Mouse (Mus musculus) neural tube, embryonic 11.5 days (tissue): ENCODE data around the gene Sp6. TPM values are rescaled to one million over a fixed set of nuclear protein-coding genes. Genes with fewer than 3 reads are reported as not detected.
A peak's percentile ranks its signal among the peaks of the same experiment; 100 is the strongest.

Source experiments
- ATAC-seq: fragments of 200-750 bp; cut with Nextera tagmentation; 2 replicates; pipeline ENCODE4 v1.8.0; 2017; ENCODE audit warnings: moderate number of reproducible peaks, mild to moderate bottlenecking, moderate TSS enrichment, moderate library complexity; ENCODE audit not compliant: insufficient read depth, low FRiP score, low TSS enrichment
- DNase-seq: peaks from one replicate; pipeline ENCODE4 v3.0.0-alpha.2; 2015; ENCODE audit warnings: low spot score
- H3K27ac ChIP-seq: fragments of 300-500 bp; sonication (generic); 2 replicates; pipeline ENCODE4 v1.5.1; 2014; ENCODE audit warnings: low read depth, mild to moderate bottlenecking, low read length
- H3K27me3 ChIP-seq: fragments of 300-500 bp; sonication (generic); 2 replicates; pipeline ENCODE4 v1.6.1; 2014; ENCODE audit warnings: mild to moderate bottlenecking, low read length, mixed read lengths; ENCODE audit not compliant: control insufficient read depth, insufficient read depth
- H3K36me3 ChIP-seq: fragments of 300-500 bp; sonication (generic); 2 replicates; pipeline ENCODE4 v1.6.1; 2014; ENCODE audit warnings: mild to moderate bottlenecking, low read length, moderate library complexity, mixed read lengths; ENCODE audit not compliant: control insufficient read depth, insufficient read depth
- H3K4me1 ChIP-seq: fragments of 300-500 bp; sonication (generic); 2 replicates; pipeline ENCODE4 v1.6.1; 2014; ENCODE audit warnings: low read length, mixed read lengths; ENCODE audit not compliant: control insufficient read depth, insufficient read depth
- H3K4me2 ChIP-seq: fragments of 300-500 bp; sonication (generic); 2 replicates; pipeline ENCODE4 v1.6.1; 2014; ENCODE audit warnings: low read depth, mild to moderate bottlenecking, moderate library complexity
- H3K4me3 ChIP-seq: fragments of 300-500 bp; sonication (generic); 2 replicates; pipeline ENCODE4 v1.5.1; 2014; ENCODE audit warnings: low read depth, low read length
- H3K9ac ChIP-seq: fragments of 300-500 bp; sonication (generic); 2 replicates; pipeline ENCODE4 v1.6.1; 2014; ENCODE audit warnings: mild to moderate bottlenecking, low read length
- H3K9me3 ChIP-seq: fragments of 300-500 bp; sonication (generic); 2 replicates; pipeline ENCODE4 v1.6.1; 2016; ENCODE audit warnings: low read length; ENCODE audit not compliant: control insufficient read depth
- WGBS: fragments of 180-500 bp; shearing (Covaris S2); extraction: QIAGEN DNeasy Blood & Tissue Kit; methylation state at CpG from one replicate; pipeline ENCODE4 v1.1.7; 2014; 5-methylcytosine and 5-hydroxymethylcytosine counted together
- polyA plus RNA-seq: library from polyadenylated mRNA; unstranded; fragments of >200 nt; fragmentation: Nextera tagmentation; extraction: Ambion mirVana; gene quantifications from 2 replicates; pipeline ENCODE4 v1.2.1, GENCODE M21; 2014

The Sp6 gene
- polyA plus RNA-seq, 1 experiment from 2014 or later: 0.09 TPM

GRCm38 (mm10) chr11:97050944-97051586 is 37.9 kb downstream of the Sp6 start:
- Histone ChIP-seq H3K9ac (peak overlapping the region; percentile 80), H3K4me2 (peak overlapping the region; percentile 95), H3K27me3 (no peaks in the 10 kb centered on the region), H3K27ac (no peak overlapping the region), H3K36me3 (peaks cover 5% of the 10 kb centered on the region), H3K9me3 (no peaks in the 10 kb centered on the region), H3K4me3 (peak overlapping the region; percentile 71), H3K4me1 (peaks cover 11% of the 10 kb centered on the region)
- WGBS: 33% methylated on average over 13 of the region's 13 CpGs
- DNase-seq (no peak), ATAC-seq (no peak)

GRCm38 (mm10) chr11:97052219-97052646 is 39.0 kb downstream of the Sp6 start:
- 21% methylated on average over 11 of the region's 11 CpGs for WGBS
- peaks cover 3% of the 10 kb centered on the region; the same call in 1 of the 2 replicates for H3K36me3 ChIP-seq
- H3K9me3 ChIP-seq: no peaks in the 10 kb centered on the region
- DNase-seq (no peak), ATAC-seq (no peak)
- no peak overlapping the region for H3K27ac ChIP-seq
- no peaks in the 10 kb centered on the region for H3K27me3 ChIP-seq
- no peak overlapping the region for H3K9ac ChIP-seq
- peaks cover 11% of the 10 kb centered on the region for H3K4me1 ChIP-seq
- H3K4me2 ChIP-seq: no peak overlapping the region
- no peak overlapping the region for H3K4me3 ChIP-seq

- H3K36me3 ChIP-seq: no peaks in the 10 kb centered on the region; the same call in 1 of the 2 replicates
- DNase-seq (no peak), ATAC-seq (no peak)
- H3K27ac ChIP-seq: no peak overlapping the region
- WGBS: 64% methylated on average over 9 of the region's 9 CpGs
- H3K4me1 ChIP-seq: no peaks in the 10 kb centered on the region
- H3K9ac ChIP-seq: no peak overlapping the region
- H3K9me3 ChIP-seq: no peaks in the 10 kb centered on the region
- H3K27me3 ChIP-seq: no peaks in the 10 kb centered on the region
- H3K4me2 ChIP-seq: no peak overlapping the region
- H3K4me3 ChIP-seq: no peak overlapping the region
Observed at GRCm38 (mm10) chr11:97063274-97063920, 50.2 kb downstream of the Sp6 start.

- no peak overlapping the region for H3K27ac ChIP-seq
- no peaks in the 10 kb centered on the region for H3K4me1 ChIP-seq
- WGBS: 91% methylated on average over 3 of the region's 3 CpGs
- H3K27me3 ChIP-seq: no peaks in the 10 kb centered on the region
- H3K4me3 ChIP-seq: no peak overlapping the region
- no peaks in the 10 kb centered on the region for H3K9me3 ChIP-seq
- no peak overlapping the region for H3K9ac ChIP-seq
- no peak for ATAC-seq
- H3K4me2 ChIP-seq: no peak overlapping the region
- no peaks in the 10 kb centered on the region; the same call in 1 of the 2 replicates for H3K36me3 ChIP-seq
- DNase-seq: no peak
Observed at GRCm38 (mm10) chr11:97063921-97064295, 50.7 kb downstream of the Sp6 start.

GRCm38 (mm10) chr11:97065538-97066295 is 52.5 kb downstream of the Sp6 start:
- Histone ChIP-seq H3K4me1 (no peaks in the 10 kb centered on the region), H3K36me3 (no peaks in the 10 kb centered on the region; the same call in 1 of the 2 replicates), H3K4me3 (no peak overlapping the region), H3K27me3 (no peaks in the 10 kb centered on the region), H3K9ac (no peak overlapping the region), H3K27ac (no peak overlapping the region), H3K4me2 (no peak overlapping the region), H3K9me3 (no peaks in the 10 kb centered on the region)
- DNase-seq (no peak), ATAC-seq (no peak)
- WGBS: 92% methylated on average over 12 of the region's 12 CpGs

- Histone ChIP-seq H3K27me3 (no peaks in the 10 kb centered on the region), H3K4me1 (no peaks in the 10 kb centered on the region), H3K9me3 (no peaks in the 10 kb centered on the region), H3K4me2 (no peak overlapping the region), H3K9ac (no peak overlapping the region), H3K36me3 (no peaks in the 10 kb centered on the region; the same call in 1 of the 2 replicates), H3K4me3 (no peak overlapping the region), H3K27ac (no peak overlapping the region)
- DNase-seq (no peak), ATAC-seq (no peak)
- WGBS: 43% methylated on average over 22 of the region's 22 CpGs
Observed at GRCm38 (mm10) chr11:97066656-97067360, 53.6 kb downstream of the Sp6 start.

- Histone ChIP-seq H3K9me3 (no peaks in the 10 kb centered on the region), H3K4me1 (no peaks in the 10 kb centered on the region), H3K9ac (no peak overlapping the region), H3K36me3 (no peaks in the 10 kb centered on the region; the same call in 1 of the 2 replicates), H3K4me3 (no peak overlapping the region), H3K27me3 (no peaks in the 10 kb centered on the region), H3K27ac (no peak overlapping the region), H3K4me2 (no peak overlapping the region)
- DNase-seq (no peak), ATAC-seq (no peak)
- WGBS: 70% methylated on average over 1 of the region's 1 CpGs
Observed at GRCm38 (mm10) chr11:97069333-97069732, 56.1 kb downstream of the Sp6 start.

GRCm38 (mm10) chr11:97069770-97070169 is 56.6 kb downstream of the Sp6 start:
- no peak overlapping the region for H3K27ac ChIP-seq
- H3K4me2 ChIP-seq: no peak overlapping the region
- DNase-seq: no peak
- no peak for ATAC-seq
- H3K9me3 ChIP-seq: no peaks in the 10 kb centered on the region
- 81% methylated on average over 2 of the region's 2 CpGs for WGBS
- H3K4me1 ChIP-seq: no peaks in the 10 kb centered on the region
- no peak overlapping the region for H3K4me3 ChIP-seq
- no peak overlapping the region for H3K9ac ChIP-seq
- H3K36me3 ChIP-seq: no peaks in the 10 kb centered on the region; the same call in 1 of the 2 replicates
- H3K27me3 ChIP-seq: no peaks in the 10 kb centered on the region
